Mouse (Mus musculus) brain, embryonic 14.5 days (tissue): ENCODE results near the gene Ppara.

Experiments
- CTCF ChIP-seq: fragments of 200-500 bp; IDR thresholded peaks from 2 replicates; pipeline ENCODE4 v1.5.1; 2012; ENCODE audit warnings: inconsistent platforms, mild to moderate bottlenecking, moderate library complexity, borderline replicate concordance; ENCODE audit not compliant: insufficient read depth, insufficient read length; ENCODE audit errors: extremely low read depth
- POLR2A ChIP-seq: fragments of 200-500 bp; IDR thresholded peaks from 2 replicates; pipeline ENCODE4 v1.6.1; 2012; ENCODE audit warnings: mild to moderate bottlenecking, inconsistent platforms, borderline replicate concordance; ENCODE audit not compliant: poor library complexity, insufficient read depth, insufficient read length, severe bottlenecking; ENCODE audit errors: extremely low read depth

DNA sequence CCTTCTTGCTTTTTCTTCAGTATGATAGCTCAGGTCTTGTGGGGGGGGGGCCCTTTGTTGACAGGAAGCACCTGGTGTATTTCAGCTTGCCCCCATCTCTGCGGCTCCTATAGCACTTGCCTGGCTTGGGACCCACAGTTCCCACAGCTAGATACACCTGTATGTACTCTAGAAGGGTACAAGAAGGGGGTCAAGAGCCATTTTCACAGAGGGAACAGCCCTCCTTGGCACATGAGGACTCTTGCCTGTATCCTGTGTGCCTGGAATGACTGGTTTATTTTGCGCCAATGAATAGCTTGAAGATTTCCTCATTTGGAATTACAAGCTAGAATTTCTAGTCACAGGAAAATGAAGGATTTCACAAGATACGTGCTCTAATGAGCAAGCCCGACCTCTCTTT is 56.7 kb downstream of the Ppara start:
- no peak for TF ChIP-seq CTCF
- no peak for TF ChIP-seq POLR2A
